Mouse (Mus musculus): Measurements from ENCODE around the gene Rasl10a.

Rasl10a gene

DNA sequence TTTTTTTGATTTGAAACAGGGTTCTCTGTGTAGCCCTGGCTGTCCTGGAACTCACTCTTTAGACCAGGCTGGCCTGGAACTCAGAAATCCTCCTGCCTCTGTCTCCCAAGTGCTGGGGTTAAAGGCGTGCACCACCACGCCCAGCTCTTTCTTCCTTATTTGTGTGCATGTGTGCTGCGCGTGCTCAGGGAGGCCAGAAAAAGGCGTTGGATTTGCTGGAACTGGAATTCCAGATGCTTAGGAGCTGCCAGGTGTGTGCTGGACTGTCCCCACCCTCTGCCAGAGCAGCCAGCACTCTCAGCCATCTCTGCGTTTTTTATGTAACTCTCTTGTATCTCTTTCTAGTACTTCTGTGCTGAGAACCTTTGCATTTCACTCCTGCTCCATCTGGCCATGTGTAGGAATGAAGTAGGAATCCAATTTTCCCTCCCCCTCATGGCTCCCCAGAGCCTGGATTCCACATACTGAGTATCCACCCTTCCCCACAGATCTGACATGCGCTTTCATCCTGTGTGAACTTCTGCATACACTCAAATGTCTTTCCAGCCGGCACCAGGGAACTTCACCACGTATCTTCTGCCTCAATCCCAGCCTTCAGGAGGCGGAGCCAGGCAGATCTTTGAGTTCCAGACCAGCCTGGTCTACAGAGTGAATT lies 5.6 kb upstream of the Rasl10a start:
- no peak for DNase-seq (ENCODE audit: low spot score in 2 of 2)

DNA sequence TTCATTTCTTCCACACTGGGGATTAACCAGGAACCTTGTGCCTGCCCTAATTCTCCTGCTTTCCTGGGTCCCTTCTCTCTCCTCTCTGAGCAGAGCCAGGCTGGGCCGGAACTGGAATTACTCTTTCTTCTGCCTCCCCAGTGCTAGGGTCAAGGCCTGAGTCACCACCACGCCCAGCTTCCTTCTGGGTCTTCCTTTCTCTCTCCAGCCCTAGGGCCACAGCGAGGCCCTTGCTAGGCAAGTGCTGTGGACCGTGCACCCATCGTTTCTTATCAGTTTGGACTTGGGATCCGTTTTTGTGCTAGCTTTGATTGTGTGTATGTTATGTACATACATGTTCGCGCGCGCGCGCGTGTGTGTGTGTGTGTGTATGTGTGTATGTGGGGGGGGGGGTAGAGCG lies 3.8 kb upstream of the Rasl10a start:
- DNase-seq (ENCODE audit: low spot score in 2 of 2) = no peak

DNA sequence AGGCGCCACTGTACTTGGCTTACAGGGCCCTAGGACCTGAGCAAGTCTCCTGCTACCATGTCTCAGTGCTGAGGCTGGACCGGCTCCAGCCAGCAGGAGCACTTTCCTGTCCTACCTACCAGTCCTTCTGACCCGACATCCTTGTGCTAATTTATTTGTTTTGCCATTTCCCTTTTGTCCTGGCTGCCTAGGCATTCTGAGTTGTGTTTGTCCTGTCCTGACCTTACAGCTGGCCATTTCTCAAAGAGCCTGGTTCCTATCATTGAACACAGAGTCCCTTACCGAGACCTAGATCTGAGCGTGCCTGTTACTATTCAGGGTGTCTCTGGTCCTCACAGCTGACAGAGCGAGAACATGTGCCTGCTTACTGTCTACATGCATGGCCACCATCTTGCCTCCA lies 3.1 kb upstream of the Rasl10a start:
- DNase-seq (ENCODE audit: low spot score in 2 of 2) = no peak

DNA sequence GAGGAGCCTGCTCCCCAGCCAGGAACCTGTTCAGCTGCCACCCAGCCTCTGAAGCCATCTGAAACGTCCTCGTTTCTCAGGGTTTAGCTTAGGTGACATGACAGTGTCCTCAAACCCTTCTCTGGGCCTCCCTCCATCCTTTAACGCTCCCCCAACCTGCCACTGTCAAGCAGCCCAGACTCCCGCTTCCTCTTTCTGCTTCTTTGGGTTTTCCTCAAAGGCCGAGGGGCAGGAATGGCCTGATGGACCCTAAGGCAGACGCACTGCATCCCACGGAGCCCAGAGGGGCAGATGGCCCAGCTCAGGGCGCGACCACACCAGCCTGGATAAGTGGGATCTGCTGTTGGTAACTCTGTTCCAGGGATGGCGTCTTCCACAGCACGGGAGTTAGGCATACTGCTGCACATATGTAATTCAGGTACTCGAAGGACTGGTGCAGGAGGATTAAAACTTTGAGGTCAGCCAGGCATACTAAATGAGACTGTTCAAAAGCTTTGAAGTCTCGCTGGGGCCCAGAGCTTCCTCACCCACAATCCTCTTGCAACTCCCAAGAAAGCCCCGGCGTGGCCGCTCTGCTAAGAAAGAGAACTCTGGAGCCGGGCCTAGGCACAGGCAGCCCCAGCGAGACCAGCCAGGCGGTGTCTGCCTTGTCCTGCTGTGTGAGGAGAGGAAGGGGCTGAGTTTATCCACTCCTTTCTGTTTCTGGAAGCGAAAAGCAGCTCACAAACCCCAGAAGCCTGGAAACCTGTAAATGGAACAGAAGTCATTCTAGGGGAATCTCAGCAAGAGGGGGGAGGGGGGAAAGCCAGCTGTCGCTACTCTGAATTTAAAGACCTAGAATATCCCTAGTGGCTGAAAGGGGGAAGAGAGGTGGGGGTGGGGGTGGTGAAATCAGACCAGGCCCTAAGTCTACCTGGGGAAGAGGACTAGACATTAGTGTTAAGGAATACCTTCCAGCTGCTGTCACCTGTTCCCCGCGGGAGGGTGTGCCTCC lies 1.7 kb upstream of the Rasl10a start:
- no peak for DNase-seq (ENCODE audit: low spot score in 2 of 2)

DNA sequence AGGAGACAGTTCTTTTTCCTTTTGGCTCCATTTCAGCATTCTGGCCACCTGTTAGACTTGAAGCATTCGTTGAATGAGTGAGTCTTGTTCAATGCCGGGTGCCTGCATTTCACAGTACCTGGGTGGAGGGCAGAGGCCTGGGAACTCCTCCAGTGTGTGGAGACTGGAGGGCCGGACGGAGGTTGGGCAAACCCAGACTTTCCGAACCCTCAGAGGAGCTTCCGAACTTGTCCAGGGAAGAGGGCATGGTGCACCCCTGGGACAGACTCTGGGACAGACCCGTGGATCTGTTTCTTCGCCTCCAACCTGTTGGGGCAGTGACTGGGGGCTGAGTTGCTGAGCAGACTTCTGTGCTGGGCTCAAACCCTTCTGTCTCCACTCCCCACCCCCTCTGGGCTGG lies 864 bp upstream of the Rasl10a start:
- DNase-seq (ENCODE audit: low spot score in 2 of 2) = no peak

DNA sequence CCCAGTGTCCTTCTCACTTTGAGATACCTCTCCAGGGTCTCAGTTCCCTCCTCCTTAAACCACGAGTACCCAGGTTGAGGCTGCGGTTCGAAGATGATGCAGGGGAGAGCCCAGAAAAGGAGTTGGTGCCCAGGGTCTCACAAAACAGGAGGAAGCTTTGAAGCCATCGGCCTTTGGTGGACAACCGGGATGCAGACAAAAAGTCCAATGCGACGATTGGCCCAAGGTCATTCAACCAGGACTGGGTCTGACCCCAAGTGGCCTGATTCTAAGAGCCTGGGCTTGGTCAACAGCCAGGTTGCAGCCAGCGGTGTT lies 430 bp upstream of the Rasl10a start:
- no peak for DNase-seq (ENCODE audit: low spot score in 2 of 2)

DNA sequence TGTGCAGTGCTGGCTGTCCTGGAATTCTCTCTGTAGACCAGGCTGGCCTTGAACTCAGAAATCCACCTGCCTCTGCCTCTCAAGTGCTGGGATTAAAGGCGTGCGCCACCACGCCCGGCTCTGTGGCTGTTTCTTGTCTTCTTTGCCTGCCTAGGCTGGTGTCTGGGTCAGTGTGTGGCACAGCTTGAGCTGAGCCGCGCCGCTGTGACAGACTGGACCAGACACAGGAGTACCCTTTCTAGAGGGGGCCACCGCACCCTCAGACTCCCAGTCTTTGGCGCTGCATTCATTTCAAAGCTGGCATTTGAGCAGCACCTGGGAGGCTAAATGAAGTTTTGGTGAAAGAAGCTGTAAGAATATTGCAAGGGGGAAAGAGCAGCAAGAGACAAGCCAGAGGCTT lies 855 bp downstream of the Rasl10a start:
- no peak for DNase-seq (ENCODE audit: low spot score in 2 of 2)

DNA sequence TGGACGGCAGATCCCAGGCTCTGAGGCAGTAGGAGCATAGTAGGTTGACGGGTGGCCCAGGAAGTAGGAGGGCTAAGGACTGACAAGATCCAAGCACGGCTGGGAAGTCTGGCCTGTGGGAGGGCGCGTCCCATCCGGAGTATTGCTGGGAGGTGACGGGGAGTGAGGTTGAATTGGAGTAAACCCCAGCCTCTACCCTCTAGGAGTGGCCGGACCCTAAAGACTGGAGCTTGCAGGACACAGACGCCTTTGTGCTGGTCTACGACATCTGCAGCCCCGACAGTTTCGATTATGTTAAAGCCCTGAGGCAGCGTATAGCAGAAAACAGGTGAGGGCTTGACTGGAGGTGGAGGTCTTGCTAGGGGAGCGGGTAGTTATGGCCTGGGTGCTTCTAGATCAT lies 1.3 kb downstream of the Rasl10a start:
- DNase-seq (ENCODE audit: low spot score in 2 of 2) = no peak

DNA sequence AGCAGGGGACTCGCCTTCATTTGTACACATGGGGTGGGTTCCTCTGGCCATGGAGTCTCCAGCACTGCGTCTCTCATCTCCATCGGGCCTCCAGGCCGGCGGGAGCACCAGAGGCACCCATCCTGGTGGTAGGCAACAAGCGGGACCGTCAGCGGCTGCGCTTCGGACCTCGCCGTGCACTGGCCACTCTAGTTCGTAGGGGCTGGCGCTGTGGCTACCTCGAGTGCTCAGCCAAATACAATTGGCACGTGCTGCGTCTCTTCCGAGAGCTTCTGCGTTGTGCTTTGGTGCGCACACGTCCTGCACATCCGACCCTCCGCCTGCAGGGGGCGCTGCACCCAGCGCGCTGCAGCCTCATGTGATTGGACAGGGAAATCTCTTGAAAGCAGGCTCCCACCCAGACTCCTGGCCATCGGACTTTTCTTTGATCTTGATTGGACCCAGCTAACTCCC lies 1.8 kb downstream of the Rasl10a start:
- DNase-seq (ENCODE audit: low spot score in 2 of 2) = peak in 1 of 2 experiments; percentile 59

DNA sequence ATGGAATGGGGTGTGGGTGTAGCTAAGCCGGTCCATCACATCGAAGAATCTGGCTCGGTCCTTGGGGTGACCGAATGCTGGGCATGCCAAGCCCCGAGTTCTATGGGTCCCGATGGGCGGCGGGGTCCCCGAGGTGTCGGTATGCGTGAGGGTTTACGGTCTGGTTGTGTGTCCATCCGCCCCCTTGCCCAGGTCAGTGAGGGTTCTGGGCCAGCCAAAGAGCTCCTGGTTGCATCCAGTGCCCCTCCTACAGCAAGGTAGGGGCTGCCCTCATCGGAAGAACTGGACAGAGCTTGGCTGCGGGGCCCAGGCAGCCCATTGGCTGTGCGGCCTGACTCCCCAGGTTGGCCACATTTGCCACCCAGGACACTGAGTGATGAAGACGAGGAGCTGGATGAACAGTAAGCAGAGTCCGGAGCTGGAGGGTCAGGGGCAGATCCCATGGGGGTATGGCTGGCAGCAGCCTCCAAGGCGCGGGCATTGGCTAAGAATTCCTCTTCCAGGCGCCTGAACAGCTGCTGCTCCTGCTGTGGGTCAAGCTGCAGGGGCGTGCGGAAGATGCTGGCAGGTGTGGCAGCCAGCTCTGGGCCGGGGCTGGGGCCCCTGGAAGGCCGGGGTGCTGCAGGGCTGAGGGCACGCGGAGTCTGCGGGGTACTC lies 3.0 kb downstream of the Rasl10a start:
- no peak for DNase-seq (ENCODE audit: low spot score in 2 of 2)

DNA sequence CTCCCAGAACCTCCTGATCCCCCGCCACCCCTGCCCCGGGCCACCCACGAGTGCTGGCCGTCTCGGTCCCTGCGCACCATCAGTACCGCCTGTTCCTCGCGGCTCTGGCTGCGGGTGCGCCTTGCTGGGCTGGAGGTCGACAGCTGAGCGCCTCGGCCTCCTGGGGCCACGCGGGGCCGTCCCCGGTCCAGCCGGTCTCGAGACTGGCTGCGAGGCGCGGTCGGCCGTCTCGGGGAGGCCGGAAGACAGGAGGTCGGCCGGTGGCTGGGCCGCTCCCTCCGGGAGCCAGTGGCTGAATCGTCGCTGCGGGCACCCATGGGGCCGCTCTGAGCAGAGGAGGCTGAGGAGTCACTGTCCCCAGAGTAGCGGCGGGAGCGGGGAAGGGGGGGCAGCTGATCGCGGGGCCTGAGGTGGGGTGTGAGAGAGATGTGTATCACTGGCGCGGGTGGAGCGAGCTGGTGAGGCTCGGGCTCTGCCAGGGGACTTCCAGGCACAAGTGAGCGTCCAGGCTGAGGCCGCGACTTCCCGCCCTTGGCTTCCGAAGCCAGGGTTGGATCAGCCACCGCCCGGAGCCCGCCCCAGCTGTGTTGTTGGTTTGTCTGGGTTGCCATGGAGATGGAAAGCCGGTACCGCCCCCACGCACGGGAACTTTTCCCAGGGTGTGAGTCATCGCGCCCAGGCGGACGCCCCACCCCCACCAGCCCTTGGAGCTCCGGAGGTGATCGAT lies 3.6 kb downstream of the Rasl10a start:
- DNase-seq (ENCODE audit: low spot score in 2 of 2) = peak; percentile 47 to 72

DNA sequence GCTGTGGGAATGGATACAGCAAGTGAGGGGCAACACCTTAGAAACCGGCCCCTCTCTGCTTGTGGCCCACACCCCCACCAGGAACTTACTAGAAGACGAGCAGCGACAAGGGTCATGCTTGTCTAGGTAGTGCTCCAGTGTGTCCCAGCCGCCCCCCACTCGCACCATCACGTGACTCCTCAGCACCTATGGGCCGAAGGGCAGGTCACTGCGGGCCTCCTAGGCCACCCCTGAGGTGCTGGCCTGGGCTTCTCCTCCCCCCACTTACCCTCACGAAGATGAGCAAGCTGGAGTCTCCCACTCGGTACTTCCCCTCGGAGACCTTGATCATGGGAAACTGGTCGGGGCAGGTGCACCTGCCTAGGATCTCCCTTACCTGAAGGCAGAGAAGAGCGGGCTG lies 4.4 kb downstream of the Rasl10a start:
- DNase-seq (ENCODE audit: low spot score in 2 of 2) = peak in 1 of 2 experiments; percentile 32

DNA sequence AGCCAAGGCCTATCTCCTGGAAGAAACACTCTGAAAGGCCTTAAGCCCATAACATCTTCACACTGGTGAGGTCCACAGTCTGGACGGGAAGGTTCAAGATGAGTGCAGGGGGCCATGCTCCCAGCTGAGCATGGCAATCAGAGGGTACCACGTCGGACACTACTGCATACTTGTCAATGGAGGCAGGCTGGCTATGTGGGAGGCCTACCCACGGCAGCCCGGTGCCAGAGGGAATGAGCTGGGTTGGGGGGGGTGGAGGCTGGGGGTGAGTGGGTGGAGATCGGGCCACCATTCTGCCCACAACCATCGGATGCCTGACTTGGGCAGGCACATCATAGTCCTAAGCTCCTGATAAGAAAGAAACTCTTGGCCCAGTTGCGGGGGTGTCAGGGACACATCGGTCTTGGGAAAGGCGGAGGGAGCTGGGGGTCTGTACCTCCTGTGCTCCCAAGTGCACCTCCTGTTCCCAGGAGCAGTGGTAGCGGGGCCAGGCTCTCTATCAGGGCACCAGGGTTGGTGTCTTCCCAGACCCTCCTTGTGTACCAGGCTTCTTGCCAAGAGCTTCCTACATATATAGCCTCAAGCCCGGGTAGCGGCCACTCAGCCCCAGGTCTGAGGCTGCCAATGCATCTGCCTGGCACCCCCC lies 5.1 kb downstream of the Rasl10a start:
- DNase-seq (ENCODE audit: low spot score in 2 of 2) = no peak

DNA sequence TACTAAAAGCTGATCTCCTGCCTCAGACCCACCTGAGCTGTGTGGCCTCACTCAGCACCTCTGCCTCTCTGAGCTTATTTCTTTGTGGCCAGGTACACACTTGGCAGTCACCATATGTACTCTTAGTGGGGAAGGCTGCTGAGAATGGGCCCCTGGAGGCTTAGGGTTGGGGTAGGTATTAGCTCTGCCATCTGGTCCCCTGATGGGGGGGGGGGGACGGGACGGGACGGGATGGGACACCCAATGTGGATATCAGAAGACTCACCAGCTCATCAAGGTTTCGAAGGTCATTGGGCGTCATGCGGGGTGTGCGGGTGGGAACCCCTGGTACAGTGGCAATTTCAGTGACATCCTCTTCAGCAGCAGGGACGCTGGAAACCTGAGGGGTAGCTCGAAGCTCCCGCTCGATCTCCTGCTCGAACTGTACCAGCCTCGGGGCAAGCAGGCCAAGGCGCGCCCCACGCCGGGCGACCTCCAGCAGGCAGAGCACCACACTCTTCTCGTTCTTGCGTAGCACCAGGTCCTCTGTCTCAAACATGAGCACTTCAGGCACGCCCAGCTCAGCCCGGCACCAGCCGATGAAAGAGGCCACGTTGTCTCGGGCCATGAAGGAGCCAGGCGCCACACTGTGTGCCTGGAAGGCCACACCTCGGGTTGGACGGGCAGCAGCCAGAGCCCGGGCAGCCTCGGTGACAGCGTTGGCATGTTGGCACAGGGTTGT lies 5.8 kb downstream of the Rasl10a start:
- peak in 1 of 2 experiments; percentile 33 for DNase-seq (ENCODE audit: low spot score in 2 of 2)

DNA sequence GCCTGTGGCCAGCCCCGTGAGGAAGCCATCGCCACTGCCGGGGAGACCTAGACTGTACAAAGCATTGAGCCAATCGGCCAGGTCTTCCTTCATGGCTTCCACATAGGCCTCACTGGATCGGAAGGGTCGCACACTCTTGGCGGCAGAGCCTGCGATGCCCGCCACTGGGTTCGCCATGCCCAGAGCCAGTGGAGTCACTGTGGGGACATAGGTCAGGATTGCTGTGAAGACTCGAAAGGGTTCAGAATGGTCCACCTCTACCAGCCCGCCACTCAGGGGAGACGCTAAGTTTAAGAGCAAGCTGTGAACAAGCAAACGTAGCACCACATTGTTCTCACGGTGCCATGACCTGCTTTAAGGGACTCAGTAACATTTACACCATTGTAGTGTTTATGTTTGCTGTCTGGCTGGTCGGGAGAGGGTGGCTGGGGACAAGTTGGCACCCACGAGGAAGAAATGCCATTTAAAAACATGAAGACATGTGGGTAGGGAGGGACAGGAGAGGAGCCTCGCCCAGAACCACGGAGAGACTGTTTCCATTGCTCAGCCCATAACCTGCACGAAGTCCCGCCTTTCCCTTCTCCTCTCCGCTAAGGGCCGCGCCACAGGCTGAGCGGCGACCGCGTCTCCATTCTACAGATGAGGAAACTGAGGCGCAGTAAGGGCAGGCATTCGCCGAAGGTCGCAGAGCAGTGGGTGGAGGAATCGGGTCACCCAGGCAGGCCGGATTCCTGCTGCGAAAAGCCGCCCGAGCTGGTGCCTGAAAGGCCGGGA lies 6.5 kb downstream of the Rasl10a start:
- no peak for DNase-seq (ENCODE audit: low spot score in 2 of 2)

DNA sequence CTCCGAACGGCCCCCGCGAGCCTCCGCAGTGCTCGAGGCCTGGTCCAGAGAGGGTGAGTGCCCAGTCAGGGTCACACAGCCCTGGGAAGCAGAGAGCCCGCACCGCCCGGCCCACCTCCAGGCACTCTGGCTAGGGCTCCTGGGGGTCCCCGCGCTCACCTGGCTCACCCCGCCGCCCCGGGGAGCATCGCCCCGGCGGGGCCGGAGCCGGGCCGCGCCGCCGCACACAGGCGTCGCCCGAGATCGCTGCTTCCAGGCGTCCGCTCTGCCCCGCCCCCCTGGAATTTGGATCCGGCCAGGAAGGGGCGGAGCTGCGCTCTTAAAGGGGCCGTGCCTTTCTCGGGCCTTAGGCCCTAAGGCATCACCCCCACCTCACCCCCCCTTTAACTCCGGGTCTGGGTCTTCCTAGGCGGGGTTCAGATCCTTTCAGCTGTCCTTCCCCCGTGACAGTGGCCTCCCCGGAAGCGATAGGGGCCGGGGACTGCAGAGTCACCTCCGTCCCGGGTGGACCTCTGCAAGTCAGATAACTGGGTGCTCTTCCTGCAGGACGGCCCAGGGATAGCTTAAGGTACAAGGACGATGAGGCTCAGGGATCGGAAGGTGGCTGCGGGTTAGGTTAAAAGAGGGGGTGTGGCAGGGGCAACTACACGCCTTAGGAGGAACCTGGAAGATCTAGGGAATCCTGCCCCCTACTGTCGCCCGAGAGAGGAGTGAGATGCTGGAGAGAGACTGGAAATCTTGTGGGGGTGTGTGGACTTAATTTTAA lies 7.3 kb downstream of the Rasl10a start, which contains the start of gene Gas2l1:
TSS of gene Gas2l1 (minus strand) at position 272 of the 766 bp plus-strand sequence.
- peak; percentile 72 to 86 for DNase-seq (ENCODE audit: low spot score in 2 of 2)

DNA sequence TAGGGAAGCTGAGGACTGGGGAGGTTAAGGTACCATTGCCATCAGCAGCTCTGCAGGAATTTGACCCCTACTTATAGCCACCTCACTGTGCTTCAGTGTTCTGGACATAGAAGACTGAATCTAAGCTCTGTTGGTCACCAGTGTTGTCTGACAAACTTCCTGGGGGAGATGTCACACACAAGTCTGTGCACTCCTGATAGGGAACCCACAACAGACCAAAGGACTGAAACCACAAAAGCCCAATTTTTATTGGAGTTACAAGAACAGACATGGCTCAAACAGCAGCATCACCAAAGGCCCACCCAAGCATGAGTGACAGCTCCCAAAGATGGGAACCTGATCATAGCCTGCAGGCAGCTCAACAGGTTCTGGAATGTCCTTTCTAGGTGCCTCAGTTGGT lies 9.1 kb downstream of the Rasl10a start:
- no peak for DNase-seq (ENCODE audit: low spot score in 2 of 2)

DNA sequence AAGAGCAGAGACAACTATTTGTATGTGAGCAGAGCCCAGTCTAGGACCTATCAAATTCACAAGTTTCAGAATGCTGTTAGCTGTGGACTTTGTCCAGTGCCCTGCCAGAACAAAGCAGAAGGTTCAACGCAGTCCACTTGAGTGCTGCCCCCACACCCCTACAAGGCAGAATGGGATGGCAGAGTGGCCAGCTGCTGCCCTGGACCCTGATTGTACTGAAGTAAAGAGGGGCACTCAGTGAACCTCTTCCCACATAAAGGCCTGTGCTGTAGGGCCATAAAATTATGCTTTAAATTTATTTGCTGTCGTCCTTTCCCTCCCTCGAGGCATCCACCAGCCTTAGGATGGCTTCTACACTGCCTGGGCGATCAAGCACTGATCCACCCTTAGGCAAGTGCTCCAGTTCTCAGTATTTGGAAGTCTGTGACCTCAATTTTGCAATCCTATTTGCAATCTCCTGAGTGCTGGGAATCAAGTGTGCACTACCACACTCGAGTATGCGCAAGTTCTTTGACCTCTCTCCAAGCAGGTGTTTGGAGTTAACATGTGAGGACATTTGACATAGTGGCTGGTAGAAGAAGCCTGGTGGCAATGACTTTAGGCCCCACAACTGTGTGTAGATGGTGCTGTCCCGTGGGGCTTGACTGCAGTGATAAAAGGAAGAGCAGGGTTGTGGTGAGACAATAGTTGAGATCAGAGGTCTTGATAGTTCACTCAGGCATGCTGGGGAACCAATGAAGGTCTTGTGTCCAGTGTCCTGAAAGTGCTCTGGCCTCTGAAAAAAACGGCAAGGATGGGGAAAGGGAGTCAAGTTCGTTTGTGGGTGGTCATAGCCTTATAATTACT lies 10.4 kb downstream of the Rasl10a start:
- no peak for DNase-seq (ENCODE audit: low spot score in 2 of 2)
